Mouse (Mus musculus) Patski (cell line): ENCODE data around the gene Rap1gap. TPM values are rescaled to one million over a fixed set of nuclear protein-coding genes. Genes with fewer than 3 reads are reported as not detected.

ENCODE experiments used
- ATAC-seq: fragments of 100-300 bp; one replicate; pipeline ENCODE4 v1.8.0; 2021
- CTCF ChIA-PET: fragments of 350-600 bp; sonication (Branson Sonifier 250); formaldehyde crosslinking; loops from one replicate; lab custom pipeline; 2022; ENCODE audit warnings: inconsistent platforms; lab: Charles Lee
- POLR2A ChIA-PET: fragments of 350-600 bp; sonication (Branson Sonifier 250); formaldehyde crosslinking; loops from one replicate; lab custom pipeline; 2022; ENCODE audit warnings: antibody characterized with exemption, inconsistent platforms; lab: Charles Lee
- DNase-seq: peaks from one replicate; pipeline ENCODE4 v3.0.0-alpha.2; 2011; ENCODE audit warnings: low read depth, low spot score
- H3K27me3 ChIP-seq: fragments of 371-371 bp; one replicate; pipeline ENCODE4 v1.5.1; 2021
- CTCF ChIP-seq: fragments of 100-300 bp; IDR thresholded peaks from one replicate; pipeline ENCODE4 v1.5.1; 2021
- in situ Hi-C: fragments of 300-500 bp; cut with MboI; formaldehyde crosslinking; loops from 3 replicates; pipeline ENCODE4 v1.11.1; 2018; ENCODE audit warnings: low pct_unique_long_range_greater_than_20kb, mixed read lengths
- polyA plus RNA-seq: library from polyadenylated mRNA; unstranded; gene quantifications from one replicate; pipeline ENCODE4 v1.2.3, GENCODE M21; 2021

The Rap1gap gene
- polyA plus RNA-seq, 1 experiment from 2014 or later, result 48.4 TPM

DNA sequence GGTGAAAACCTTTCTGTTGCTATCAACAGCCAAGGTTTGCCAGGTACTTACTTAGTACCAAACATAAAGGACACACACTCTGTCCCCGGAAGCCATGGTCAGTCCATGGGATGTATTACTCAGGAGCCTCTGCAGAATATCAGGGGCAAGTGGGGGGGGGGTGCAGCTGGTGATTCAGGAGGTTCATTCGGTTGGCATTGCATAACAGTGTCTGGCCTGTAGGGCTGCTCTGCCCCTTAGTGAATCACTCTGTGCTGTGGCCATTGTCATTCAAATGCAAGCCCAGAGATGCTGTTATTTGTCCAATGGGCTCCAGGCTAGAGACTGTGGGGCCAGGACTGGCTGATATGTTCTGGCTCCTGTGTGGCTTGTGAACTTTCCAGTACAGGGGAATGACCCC lies 40.0 kb downstream of the Rap1gap start:
- TF ChIP-seq CTCF, result no peak
- CTCF ChIA-PET, result no interaction called here
- DNase-seq (no peak), ATAC-seq (no peak)
- in situ Hi-C loops, result no loop called here
- POLR2A ChIA-PET, result no interaction called here
- no peaks in the 10 kb centered on the region for H3K27me3 ChIP-seq

DNA sequence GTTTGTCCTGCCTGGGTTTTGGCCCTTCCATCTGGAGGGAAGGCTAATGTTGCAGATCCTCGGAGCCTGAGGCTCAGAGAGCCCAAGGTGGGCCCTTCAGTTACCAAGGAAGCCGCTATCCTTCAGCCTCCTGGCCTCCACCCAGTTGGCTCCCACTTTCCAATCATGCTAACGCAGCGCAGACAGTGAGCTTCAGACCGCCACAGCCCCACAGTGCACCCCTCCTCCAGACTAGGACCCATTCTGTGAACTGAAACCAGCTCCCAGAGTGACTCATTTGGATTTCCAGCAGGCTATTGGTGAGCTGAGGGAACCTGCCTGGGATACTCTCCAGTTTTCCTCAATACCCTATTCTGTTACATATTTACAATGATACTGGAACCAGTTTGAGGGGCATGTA lies 40.9 kb downstream of the Rap1gap start:
- in situ Hi-C loops, result no loop called here
- H3K27me3 ChIP-seq, result no peaks in the 10 kb centered on the region
- no peak for DNase-seq
- no peak for ATAC-seq
- TF ChIP-seq CTCF, result no peak
- ChIA-PET POLR2A (interaction anchor here (2.6 kb wide), 1 partner anchor 18 kb away, joined by 8 read pairs; no protein-coding TSS in a partner anchor), CTCF (no interaction called here)

DNA sequence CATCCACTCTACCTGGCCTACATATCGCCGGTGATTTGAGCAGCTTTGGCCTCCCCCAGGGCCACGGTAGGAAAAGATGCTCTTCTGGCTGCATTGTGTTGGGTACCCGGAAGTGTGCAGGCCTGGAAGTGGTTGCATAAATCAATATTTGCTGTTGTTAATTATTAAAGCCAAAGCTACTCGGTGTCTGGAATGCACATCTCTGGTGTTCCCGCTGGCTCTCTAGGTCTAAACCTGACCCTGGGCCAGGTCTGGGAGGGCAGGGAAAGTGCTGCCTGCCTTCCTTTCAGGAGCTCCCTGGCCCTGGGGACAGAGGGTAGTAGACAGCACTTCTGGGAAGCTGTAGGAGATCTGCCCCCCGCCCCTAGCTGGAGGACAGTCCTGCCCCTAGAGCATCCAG lies 42.0 kb downstream of the Rap1gap start:
- DNase-seq (no peak), ATAC-seq (no peak)
- ChIA-PET CTCF (interaction anchor here (0.8 kb wide), 1 partner anchor 22 kb away, joined by 3 read pairs; no protein-coding TSS in a partner anchor), POLR2A (interaction anchor here (0.9 to 2.6 kb wide), 4 partner anchors 9 to 19 kb away, joined by 3 to 8 read pairs (median 8); no protein-coding TSS in a partner anchor)
- in situ Hi-C loops, result no loop called here
- no peaks in the 10 kb centered on the region for H3K27me3 ChIP-seq
- TF ChIP-seq CTCF, result no peak

DNA sequence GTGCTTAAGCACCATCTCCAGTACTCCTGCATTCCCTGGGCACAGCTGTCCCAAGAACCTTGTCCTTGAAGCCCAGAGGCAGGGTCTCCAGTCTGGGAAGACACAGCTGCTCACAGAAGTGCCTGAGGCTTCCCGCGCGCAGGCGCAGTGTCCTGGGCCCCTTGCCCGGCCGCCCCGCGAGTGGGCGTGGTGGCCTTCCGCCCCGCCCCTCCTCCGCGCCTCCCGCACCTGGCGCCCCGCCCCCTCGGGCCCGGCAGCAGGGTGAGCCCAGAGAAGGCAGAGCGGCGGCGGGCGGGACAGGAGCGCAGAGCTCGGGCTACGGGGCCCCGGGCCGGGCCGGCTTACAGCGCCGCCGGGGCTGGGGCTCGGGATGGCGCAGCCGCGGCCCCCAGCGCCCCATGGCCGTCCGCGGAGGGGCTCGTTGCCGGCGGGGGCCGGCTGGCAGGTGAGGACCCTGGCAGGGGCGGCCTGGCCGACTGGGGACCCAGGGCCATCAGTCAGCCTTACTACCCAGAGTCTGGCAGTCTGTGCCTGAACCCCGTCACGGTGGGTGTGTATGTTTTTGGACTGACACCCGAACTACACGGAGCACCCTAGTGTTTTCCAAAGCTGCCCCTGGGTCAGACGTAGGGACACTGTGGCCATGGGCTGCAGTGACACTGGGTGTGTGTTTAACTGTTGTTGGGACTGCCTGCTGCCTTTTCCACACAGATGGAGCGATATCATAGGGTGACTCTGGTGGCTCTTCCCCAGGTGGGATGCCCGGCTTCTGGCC lies 42.9 kb downstream of the Rap1gap start:
- ChIA-PET POLR2A (interaction anchor here (0.9 to 2.6 kb wide), 5 partner anchors 10 to 27 kb away, joined by 3 to 8 read pairs (median 7); no protein-coding TSS in a partner anchor), CTCF (interaction anchor here (0.8 kb wide), 1 partner anchor 23 kb away, joined by 3 read pairs; no protein-coding TSS in a partner anchor)
- in situ Hi-C loops, result no loop called here
- DNase-seq (no peak), ATAC-seq (peak; percentile 73)
- TF ChIP-seq CTCF, result no peak
- H3K27me3 ChIP-seq, result no peaks in the 10 kb centered on the region

DNA sequence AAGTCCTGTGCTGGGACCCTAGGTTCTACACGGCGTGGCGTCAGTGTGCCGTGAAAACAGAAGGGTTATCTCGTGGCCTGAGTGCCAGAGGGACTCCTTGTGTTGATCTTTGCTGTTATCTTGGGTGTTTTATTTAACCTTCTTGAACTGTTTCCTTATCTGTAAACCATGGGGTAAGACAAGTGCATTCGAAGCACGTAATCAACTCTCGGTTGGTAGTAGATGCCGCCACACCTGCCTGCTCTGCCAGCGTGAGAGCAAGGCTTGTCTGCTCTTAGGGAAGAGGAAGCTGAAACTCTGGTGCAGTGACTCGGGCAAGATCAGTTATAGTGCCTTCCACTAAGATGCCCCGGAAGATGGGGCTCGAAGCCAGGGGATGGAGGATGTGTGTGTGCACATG lies 48.4 kb downstream of the Rap1gap start:
- CTCF ChIA-PET, result no interaction called here
- no peaks in the 10 kb centered on the region for H3K27me3 ChIP-seq
- no peak for TF ChIP-seq CTCF
- in situ Hi-C loops, result no loop called here
- POLR2A ChIA-PET, result no interaction called here
- ATAC-seq (no peak), DNase-seq (no peak)

DNA sequence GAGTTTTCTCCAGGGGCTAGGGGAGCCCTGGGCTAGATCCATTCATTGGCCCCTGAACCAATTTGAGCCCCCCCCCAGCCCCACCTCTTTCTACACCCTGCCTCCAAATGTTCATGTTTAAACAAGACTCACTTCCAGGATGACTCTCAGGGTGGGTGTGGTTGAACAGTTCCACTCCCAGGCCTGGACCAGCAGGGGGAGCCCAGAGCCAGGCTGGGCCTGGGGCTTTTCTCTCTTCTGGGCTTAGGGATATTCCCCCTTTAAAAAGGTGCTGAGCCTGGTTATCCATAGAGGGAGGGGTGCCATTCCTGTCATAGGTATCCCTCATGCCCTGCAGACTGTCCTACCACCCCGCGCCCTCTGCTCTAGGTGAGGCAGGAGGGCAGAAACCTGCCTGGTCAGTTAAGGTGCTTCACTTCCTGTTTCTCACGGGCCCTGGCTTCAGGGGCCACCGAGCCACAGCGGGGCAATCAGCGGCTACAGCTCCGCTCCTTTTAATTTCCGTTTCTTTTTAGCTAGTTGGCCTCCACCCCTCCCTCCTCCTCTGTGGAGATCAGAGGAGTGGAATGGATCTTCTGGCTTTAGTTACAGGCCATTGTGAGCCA lies 49.6 kb downstream of the Rap1gap start:
- CTCF ChIA-PET, result no interaction called here
- no peak for ATAC-seq
- in situ Hi-C loops, result no loop called here
- POLR2A ChIA-PET, result no interaction called here
- no peak for TF ChIP-seq CTCF
- H3K27me3 ChIP-seq, result no peaks in the 10 kb centered on the region
- DNase-seq, result no peak

DNA sequence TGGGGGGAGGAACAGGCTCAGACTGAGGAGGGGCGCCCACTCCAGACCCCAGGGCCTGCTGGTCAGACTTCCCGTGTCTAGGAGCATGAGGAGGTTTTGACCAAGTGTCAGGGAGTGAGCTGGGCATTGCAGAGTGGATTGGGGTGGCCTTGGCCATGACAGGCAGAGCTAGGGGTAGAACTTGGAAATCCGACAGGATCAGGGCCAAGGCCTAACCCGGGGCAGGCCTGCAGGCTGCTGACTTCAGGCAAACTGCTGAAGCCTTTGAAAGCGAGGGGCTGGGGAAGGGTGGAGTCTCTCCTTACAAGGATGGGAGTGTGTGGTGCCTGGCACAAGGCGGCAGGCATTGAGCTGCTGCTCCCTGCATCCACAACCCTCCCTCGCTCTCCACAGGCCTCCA lies 52.5 kb downstream of the Rap1gap start:
- no peak for TF ChIP-seq CTCF
- CTCF ChIA-PET, result no interaction called here
- POLR2A ChIA-PET, result no interaction called here
- in situ Hi-C loops, result loop anchor here (5.0 kb wide), 1 partner anchor 35 kb away; no protein-coding TSS in a partner anchor
- ATAC-seq (no peak), DNase-seq (no peak)
- H3K27me3 ChIP-seq, result no peaks in the 10 kb centered on the region

DNA sequence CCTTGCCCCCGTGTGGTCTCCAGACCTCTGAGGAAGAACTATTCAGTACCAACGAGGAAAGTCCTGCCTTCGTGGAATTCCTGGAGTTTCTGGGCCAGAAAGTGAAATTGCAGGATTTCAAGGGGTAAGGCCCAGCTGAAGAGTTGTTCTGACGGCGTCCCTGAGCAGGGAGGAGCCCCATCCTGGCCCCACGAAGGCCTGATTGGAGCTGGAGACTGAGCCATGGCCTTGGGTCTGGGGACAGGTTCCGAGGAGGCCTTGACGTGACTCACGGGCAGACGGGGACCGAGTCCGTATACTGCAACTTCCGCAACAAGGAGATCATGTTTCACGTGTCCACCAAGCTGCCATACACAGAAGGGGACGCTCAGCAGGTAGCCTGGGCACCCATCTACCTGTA lies 53.1 kb downstream of the Rap1gap start:
- TF ChIP-seq CTCF, result no peak
- DNase-seq (no peak), ATAC-seq (no peak)
- H3K27me3 ChIP-seq, result no peaks in the 10 kb centered on the region
- CTCF ChIA-PET, result no interaction called here
- POLR2A ChIA-PET, result no interaction called here
- in situ Hi-C loops, result loop anchor here (5.0 kb wide), 1 partner anchor 35 kb away; no protein-coding TSS in a partner anchor

DNA sequence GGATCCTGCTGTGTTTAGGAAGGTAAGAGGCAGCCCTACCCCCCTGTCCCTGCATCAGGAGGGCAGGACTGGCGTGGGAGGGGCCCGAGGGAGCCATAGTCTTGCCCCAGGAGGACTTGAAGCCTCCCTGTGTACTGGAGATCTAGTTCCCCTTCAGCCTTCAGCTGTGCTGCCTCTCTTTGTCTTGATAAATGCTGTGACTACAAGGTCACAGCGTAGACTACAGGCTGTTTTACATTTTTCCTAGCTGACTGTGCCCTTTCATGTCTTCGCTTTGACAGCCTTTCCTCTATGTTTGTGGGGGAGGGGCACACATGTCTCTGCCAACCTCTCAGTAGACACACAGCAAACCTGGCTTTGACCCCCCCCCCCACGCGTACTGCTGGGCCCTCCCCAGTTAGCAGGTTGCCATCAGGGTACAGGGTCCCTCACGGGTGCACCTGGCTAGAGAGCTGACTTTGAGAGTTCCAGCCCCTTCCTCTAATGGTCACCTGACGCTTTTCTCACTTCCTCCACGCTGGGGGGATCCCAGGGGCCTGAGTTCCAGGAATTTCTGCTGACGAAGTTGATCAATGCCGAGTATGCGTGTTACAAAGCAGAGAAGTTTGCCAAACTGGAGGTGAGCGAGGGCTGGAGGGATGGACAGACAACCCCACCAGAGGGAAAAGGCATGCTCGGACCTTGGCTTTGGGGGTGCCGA lies 55.0 kb downstream of the Rap1gap start:
- in situ Hi-C loops, result loop anchor here (5.0 kb wide), 1 partner anchor 37 kb away; no protein-coding TSS in a partner anchor
- TF ChIP-seq CTCF, result no peak
- no peaks in the 10 kb centered on the region for H3K27me3 ChIP-seq
- ChIA-PET POLR2A (no interaction called here), CTCF (interaction anchor here (0.9 to 1.2 kb wide), 2 partner anchors 36 to 43 kb away, joined by 3 read pairs; no protein-coding TSS in a partner anchor)
- DNase-seq, result no peak
- ATAC-seq, result no peak

DNA sequence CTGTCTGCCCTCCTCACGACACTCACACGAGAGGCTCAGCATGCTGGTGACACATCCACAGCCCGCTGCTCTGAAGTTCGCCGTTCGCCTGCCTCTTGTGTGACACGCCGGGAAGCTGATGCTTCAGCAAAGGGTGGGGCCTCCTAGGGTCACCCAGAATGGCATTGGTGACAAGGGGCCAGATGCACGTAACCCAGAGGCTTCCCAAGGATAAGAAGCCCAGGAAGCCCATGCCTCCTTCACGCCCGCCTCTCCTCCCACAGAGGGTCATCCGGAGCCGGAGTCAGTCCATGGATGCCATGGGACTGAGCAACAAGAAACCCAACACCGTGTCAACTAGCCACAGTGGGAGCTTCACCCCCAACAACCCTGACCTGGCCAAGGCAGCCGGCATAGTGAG lies 57.0 kb downstream of the Rap1gap start:
- POLR2A ChIA-PET, result no interaction called here
- in situ Hi-C loops, result no loop called here
- no peak for ATAC-seq
- TF ChIP-seq CTCF, result no peak
- CTCF ChIA-PET, result interaction anchor here (1.0 to 1.7 kb wide), 2 partner anchors 35 to 44 kb away, joined by 3 to 6 read pairs; no protein-coding TSS in a partner anchor
- no peak for DNase-seq
- no peaks in the 10 kb centered on the region for H3K27me3 ChIP-seq
